ENCODE assay signal across 8 mouse cellular contexts in the genomic region with DNA sequence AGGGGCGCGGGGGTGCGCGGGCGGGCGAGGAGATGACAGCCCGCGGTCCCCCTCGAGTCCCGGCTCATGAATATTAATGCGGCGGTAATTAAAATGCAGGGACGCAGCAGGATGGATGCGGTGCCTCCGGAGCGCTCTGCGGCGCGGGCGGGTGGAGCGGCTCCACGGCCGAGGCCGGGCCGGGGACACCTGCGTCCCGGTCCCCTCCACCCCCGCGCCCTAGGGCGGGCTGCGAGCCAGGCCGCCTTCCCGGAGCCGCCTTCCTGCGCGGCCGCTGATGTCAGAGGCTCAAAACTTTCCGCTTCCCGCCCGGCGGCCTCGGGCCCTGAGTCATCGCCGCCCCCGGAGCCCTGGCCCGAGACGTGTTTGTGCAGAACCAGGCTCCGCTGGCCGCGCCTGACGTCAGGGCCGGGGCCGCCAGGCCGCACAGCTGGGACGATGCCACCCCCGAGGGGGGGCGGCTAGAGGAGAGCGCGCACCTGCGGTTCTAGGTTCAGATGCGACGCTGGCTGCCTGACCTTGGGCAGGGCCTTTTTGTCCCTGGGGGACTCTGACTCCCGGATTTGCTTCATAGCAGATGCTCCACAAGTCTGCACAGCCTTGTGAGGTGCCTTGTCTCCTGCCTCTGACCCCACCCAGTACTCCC.
A peak's percentile ranks its signal among the peaks of the same experiment; 100 is the strongest.
DNase-seq lines count a peak whose midpoint lies in the region; ATAC-seq lines count a peak whose summit lies in the region.

No protein-coding gene starts in this region.

- H3K9ac ChIP-seq in hindbrain, embryonic 14.5 days: peak overlapping the region; percentile 70

- peaks cover 67% of the 10 kb centered on the region for H3K4me1 ChIP-seq in hindbrain, embryonic 14.5 days (replicated peaks; ENCODE audit: control insufficient read depth, insufficient read depth, low read length)

- DNase-seq in NIH3T3 (ENCODE audit: low read depth): peak; percentile 98
- DNase-seq in cerebellum, adult 9-10 months: peak; percentile 90
- DNase-seq in gastrocnemius, adult 18-20 months (ENCODE audit: low spot score): peak; percentile 94
- DNase-seq in hindbrain, embryonic 14.5 days (ENCODE audit: low spot score): peak; percentile 75
- DNase-seq in left cerebral cortex, adult 9 months (ENCODE audit: low spot score in 2 of 2): peak; percentile 76 to 93
- DNase-seq in skeletal muscle tissue, adult 2 months (ENCODE audit: low read depth, low spot score): peak; percentile 92
- peak; percentile 71 for DNase-seq in yolk sac, embryonic 10.5 days (ENCODE audit: low spot score)

- peak overlapping the region; percentile 33 for H3K4me3 ChIP-seq in hindbrain, embryonic 14.5 days (replicated peaks; ENCODE audit: low read length)

- H3K9me3 ChIP-seq in hindbrain, embryonic 14.5 days (ENCODE audit: control insufficient read depth, low read length): no peaks in the 10 kb centered on the region

- H3K36me3 ChIP-seq in hindbrain, embryonic 14.5 days (replicated peaks; ENCODE audit: control insufficient read depth, insufficient read depth): no peaks in the 10 kb centered on the region

- H3K4me2 ChIP-seq in hindbrain, embryonic 14.5 days (replicated peaks): peak overlapping the region; percentile 82

- peak overlapping the region; percentile 96 for H3K27ac ChIP-seq in hindbrain, embryonic 14.5 days

- WGBS in hindbrain, embryonic 14.5 days: under 1% methylated on average over 62 of the region's 63 CpGs

- ATAC-seq in hindbrain, embryonic 14.5 days (ENCODE audit: low FRiP score): peak; percentile 67
- ATAC-seq in megakaryocyte, adult 5-6 weeks (ENCODE audit: poor library complexity, severe bottlenecking): peak; percentile 73

- H3K27me3 ChIP-seq in hindbrain, embryonic 14.5 days (ENCODE audit: control insufficient read depth, insufficient read depth, low read length): no peaks in the 10 kb centered on the region

Comparison
In these comparisons a context has a peak if more than half of its experiments do, and no peak if none do; other contexts are left out.
1. Peak in every context shown above with its lines: DNase-seq, ATAC-seq, H3K4me3 ChIP-seq and H3K27ac ChIP-seq.